Mouse (Mus musculus) embryonic fibroblast, embryonic 13.5 days (primary cell): ENCODE measurements at regions not wholly inside any gene's neighbourhood (a gene's known extent, or its start where the extent isn't known, plus 50 kb on each side); places are given as distances from the start of the nearest gene placed in this dataset.

Experiments used
- CTCF ChIP-seq: IDR thresholded peaks from 2 replicates; pipeline ENCODE4 v1.5.1; 2011; ENCODE audit warnings: mild to moderate bottlenecking, control low read depth, low read length, moderate library complexity, borderline replicate concordance; ENCODE audit not compliant: insufficient read depth
- POLR2A ChIP-seq: IDR thresholded peaks from 2 replicates; pipeline ENCODE4 v1.6.1; 2011; ENCODE audit warnings: low read depth, mild to moderate bottlenecking, control low read depth, low read length, moderate library complexity

DNA sequence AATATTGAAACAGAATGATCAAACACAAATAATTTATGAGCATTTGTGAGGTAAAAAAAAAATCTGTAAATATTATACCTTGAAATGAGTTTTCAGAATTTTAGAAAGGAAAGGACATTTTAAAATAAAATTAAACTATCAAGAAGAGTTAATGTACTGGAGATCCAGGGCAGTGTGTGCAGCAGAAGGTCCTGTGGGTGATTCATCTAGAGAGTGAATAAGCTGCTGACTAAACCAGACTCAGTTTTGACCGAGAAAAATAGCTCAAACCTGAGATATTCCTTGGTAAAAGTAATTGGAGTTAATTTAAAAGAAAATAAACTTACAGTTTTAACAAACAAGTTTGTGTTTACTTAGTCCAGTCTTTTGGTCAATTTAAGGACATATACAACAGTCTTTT lies 1118.6 kb upstream of the Celf2 start:
- no peak for TF ChIP-seq CTCF
- TF ChIP-seq POLR2A: no peak
